Mouse (Mus musculus): ENCODE results near the gene Rnf113a2. TPM values are rescaled to one million over a fixed set of nuclear protein-coding genes. Genes with fewer than 3 reads are reported as not detected.

Gene Rnf113a2
- polyA plus RNA-seq (2015; fragmentation: Nextera tagmentation; extraction: Ambion mirVana): 19.7 and 22.2 TPM in 2 replicates

DNA sequence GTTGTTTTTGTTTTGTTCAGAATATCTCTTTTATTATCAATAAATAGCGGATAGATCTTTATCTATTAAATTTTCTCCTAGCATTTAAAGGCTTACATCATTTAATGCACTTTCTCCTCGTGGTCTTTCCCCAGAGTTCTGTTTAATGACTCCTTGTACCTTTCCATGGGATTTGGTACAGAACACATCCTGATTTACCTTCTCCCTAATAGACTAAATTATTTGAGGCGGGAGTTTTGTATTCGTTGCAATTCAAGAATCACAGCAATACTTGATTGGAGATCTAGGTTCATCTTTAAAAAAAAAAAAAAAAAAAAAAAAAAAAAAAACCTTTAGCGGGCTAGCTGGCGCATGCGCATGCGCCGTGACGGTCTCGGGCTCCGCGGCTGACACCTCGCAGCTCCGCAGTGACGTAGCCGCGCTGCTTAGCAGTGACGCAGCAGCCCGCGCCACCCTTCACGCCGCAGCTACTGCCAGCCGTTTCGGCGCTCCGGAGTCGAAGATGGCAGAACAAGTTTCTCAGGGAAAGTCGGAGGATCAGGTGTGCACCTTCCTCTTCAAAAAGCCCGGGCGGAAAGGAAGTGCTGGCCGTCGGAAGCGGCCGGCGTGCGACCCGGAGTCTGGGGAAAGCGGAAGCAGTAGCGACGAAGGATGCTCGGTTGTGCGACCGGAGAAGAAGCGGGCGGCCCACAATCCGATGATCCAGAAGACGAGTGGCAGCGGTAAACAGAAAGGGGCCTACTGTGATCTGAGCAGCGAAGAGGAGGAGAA is at the start of gene Rnf113a2:
Gene Rnf113a2, plus strand, starts transcription at position 363 of the 771 bp plus-strand sequence.
- Histone ChIP-seq H3K4me1 (replicated peaks) (peaks cover 6% of the 10 kb centered on the region; the same call in 1 of the 2 replicates), H3K27me3 (no peaks in the 10 kb centered on the region), H3K27ac (peak within 1 kb of the TSS; percentile 66), H3K9me3 (replicated peaks) (no peaks in the 10 kb centered on the region), H3K4me2 (peak within 1 kb of the TSS; percentile 82), H3K4me3 (peak within 1 kb of the TSS; percentile 69), H3K36me3 (no peaks in the 10 kb centered on the region), H3K9ac (peak within 1 kb of the TSS; percentile 64)
- 3% methylated on average over 50 of the region's 50 CpGs for WGBS
- ATAC-seq (replicated peaks; ENCODE audit: insufficient number of reproducible peaks, insufficient read depth, low FRiP score, low read depth): peak; percentile 86

DNA sequence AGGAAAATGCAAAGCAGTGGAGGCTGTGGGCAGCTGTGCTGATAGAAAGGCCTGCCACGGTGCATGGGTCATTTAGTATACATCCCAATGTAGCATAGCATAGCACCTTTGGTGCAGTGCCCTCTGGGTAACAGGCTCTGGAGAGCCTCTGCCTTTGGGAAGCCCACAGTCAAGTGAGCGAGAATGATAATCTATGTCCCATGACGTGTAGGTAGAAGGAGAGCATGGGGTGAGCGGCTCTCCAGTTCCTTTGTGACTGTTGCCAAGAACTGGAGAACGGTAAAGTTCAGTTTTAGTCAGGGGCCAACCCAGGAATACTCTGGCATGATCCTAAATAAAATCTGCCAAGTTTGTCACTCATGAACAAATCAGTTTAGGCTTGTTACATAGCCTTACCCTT is 45.3 kb upstream of the Rnf113a2 start:
- 79% methylated on average over 5 of the region's 5 CpGs for WGBS
- ATAC-seq (replicated peaks; ENCODE audit: insufficient number of reproducible peaks, insufficient read depth, low FRiP score, low read depth): no peak
- H3K36me3 ChIP-seq: peaks cover 76% of the 10 kb centered on the region

DNA sequence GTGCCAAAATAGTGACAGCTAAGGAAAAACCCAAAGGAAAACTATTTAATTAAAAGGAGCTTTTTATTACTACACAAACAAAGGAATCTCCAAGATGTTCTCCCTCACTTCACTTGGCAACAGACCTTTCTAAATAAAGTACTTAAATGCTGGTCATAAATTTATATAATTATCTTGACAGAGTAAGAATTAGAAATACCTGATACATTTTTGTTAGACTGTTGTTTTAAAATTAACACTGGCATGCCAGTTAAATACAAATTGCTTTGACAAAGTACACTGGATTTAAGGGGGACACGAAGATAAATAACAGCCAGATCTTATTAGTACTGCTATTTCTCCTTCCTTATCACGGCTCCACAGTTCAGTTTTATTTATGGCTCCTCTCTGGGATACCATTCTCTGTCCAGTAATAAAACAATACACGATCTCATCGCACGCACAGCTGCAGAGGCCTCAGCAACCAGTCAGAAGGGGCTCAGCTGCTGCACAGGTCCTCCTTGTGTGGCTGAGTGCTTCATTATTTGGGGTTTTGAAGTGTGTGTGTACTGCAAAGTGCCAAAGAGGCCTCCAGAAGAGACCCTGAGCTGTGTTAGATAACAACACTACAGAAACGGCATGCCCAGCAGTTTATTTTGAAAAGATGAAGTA is 43.0 kb upstream of the Rnf113a2 start:
- H3K9ac ChIP-seq: no peak overlapping the region
- H3K4me3 ChIP-seq: no peak overlapping the region
- peaks cover 72% of the 10 kb centered on the region for H3K36me3 ChIP-seq
- H3K4me2 ChIP-seq: no peak overlapping the region
- no peaks in the 10 kb centered on the region for H3K27me3 ChIP-seq
- H3K4me1 ChIP-seq (replicated peaks): peaks cover 19% of the 10 kb centered on the region
- peak; percentile 58; the same call in 1 of the 2 replicates for ATAC-seq (replicated peaks; ENCODE audit: insufficient number of reproducible peaks, insufficient read depth, low FRiP score, low read depth)
- H3K27ac ChIP-seq: peak overlapping the region; percentile 82
- WGBS: 41% methylated on average over 6 of the region's 6 CpGs
- no peaks in the 10 kb centered on the region for H3K9me3 ChIP-seq (replicated peaks)

More for the DNA sequence above, 45.3 kb upstream of the Rnf113a2 start:
- Histone ChIP-seq H3K4me3 (no peak overlapping the region), H3K27me3 (no peaks in the 10 kb centered on the region), H3K9me3 (replicated peaks) (no peaks in the 10 kb centered on the region), H3K9ac (no peak overlapping the region), H3K4me2 (no peak overlapping the region), H3K4me1 (replicated peaks) (peaks cover 19% of the 10 kb centered on the region), H3K27ac (no peak overlapping the region)

DNA sequence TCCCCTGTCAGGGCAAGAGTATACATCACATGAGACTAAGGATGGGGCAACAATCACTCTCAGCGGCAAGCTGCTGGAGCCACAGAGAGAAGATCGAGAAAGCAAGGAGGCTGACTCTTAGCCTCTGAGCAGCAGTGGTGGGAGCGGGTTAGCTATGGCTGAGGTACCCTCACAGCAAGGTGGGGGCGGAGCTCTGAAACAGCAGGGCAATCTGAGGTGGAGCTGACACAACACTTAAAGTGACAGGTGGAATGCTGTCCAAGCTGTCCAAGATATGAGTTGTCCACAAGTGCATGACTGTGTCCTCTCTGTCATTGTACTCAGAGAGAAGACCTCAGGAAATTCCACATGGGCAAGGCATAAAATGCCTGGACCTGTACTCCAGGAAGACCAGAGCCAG is 34.6 kb upstream of the Rnf113a2 start:
- H3K9me3 ChIP-seq (replicated peaks): no peaks in the 10 kb centered on the region
- H3K27me3 ChIP-seq: no peaks in the 10 kb centered on the region
- peaks cover 41% of the 10 kb centered on the region for H3K4me1 ChIP-seq (replicated peaks)
- H3K27ac ChIP-seq: peak overlapping the region; percentile 81
- peaks cover 16% of the 10 kb centered on the region; the same call in 1 of the 2 replicates for H3K36me3 ChIP-seq
- peak overlapping the region; percentile 39 for H3K4me2 ChIP-seq
- ATAC-seq (replicated peaks; ENCODE audit: insufficient number of reproducible peaks, insufficient read depth, low FRiP score, low read depth): peak; percentile 62
- WGBS: 55% methylated on average over 4 of the region's 4 CpGs
- no peak overlapping the region for H3K9ac ChIP-seq
- peak overlapping the region; percentile 33 for H3K4me3 ChIP-seq

DNA sequence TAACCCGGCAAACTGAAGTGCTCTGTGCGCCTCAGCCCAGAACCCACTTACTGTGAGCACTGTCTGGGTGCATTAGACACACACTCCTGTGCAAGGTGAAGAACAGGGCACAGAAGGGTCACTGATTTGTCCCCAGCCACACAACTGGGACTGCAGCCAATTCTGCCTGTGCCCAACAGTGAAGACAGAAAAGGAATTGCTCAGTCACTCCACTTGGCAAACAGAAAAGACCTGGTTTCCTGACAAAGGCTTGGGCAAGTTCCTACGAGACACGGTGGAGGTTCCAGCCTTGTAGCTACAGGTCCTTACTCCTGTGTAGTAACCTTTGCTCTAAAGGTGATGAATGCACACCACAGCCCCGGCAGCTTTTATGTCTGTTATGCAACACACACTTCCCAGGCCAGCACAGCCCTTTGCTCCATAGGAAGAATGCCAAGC is 32.3 kb upstream of the Rnf113a2 start:
- H3K36me3 ChIP-seq: peaks cover under 1% of the 10 kb centered on the region; the same call in 1 of the 2 replicates
- peak; percentile 79 for ATAC-seq (replicated peaks; ENCODE audit: insufficient number of reproducible peaks, insufficient read depth, low FRiP score, low read depth)
- 32% methylated on average over 5 of the region's 5 CpGs for WGBS
- H3K27me3 ChIP-seq: no peaks in the 10 kb centered on the region
- peak overlapping the region; percentile 19 for H3K4me2 ChIP-seq
- no peak overlapping the region for H3K9ac ChIP-seq
- H3K4me1 ChIP-seq (replicated peaks): peaks cover 41% of the 10 kb centered on the region
- H3K4me3 ChIP-seq: no peak overlapping the region
- peak overlapping the region; percentile 90 for H3K27ac ChIP-seq
- H3K9me3 ChIP-seq (replicated peaks): no peaks in the 10 kb centered on the region

DNA sequence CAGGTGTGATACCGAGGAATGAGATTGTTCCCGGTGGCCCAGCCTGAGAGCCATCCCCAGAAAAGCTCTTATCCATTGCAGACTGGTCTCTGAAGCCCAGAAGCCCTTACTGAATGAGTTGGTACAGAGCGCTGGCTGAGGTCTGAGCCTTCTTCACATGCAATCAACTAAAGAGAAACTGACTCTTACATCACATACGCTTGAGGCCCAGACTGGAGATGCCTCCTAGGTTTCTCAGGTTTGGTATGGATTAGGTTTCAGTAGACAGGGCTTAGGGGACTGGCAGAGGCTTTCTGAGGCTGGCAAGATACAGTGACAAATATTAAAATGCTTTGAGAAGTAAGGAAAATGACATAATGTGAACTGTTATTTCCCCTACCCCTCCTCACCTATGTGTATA is 31.6 kb upstream of the Rnf113a2 start:
- no peak for ATAC-seq (replicated peaks; ENCODE audit: insufficient number of reproducible peaks, insufficient read depth, low FRiP score, low read depth)
- H3K9ac ChIP-seq: no peak overlapping the region
- peaks cover 41% of the 10 kb centered on the region for H3K4me1 ChIP-seq (replicated peaks)
- no peak overlapping the region for H3K4me2 ChIP-seq
- H3K27ac ChIP-seq: peak overlapping the region; percentile 90
- no peaks in the 10 kb centered on the region for H3K36me3 ChIP-seq
- no peaks in the 10 kb centered on the region for H3K27me3 ChIP-seq
- H3K9me3 ChIP-seq (replicated peaks): no peaks in the 10 kb centered on the region
- no peak overlapping the region for H3K4me3 ChIP-seq
- 89% methylated on average over 4 of the region's 4 CpGs for WGBS

DNA sequence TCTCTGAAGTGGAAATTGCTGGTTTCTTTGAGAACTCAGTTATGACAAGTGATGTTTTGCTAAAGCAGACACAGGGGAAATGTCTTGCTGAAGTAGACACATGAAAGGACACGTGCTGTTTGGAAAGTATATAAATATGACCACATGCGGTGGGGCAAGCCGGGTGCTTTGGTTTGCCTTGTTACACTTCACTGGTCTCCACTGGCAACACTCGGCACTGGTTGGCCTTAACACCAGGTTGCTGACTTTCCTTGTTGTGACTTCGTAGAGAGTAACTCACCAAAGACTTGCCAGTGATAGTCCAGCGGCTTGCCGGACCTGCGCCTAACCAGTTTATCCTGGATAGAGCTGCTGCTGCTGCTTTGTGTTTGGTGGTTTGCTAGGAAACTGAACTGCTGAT is 28.9 kb upstream of the Rnf113a2 start:
- Histone ChIP-seq H3K4me3 (no peak overlapping the region), H3K9ac (no peak overlapping the region), H3K4me2 (no peak overlapping the region), H3K36me3 (no peaks in the 10 kb centered on the region; the same call in 1 of the 2 replicates), H3K9me3 (replicated peaks) (no peaks in the 10 kb centered on the region), H3K27ac (no peak overlapping the region), H3K27me3 (no peaks in the 10 kb centered on the region), H3K4me1 (replicated peaks) (peaks cover 36% of the 10 kb centered on the region)
- 81% methylated on average over 8 of the region's 8 CpGs for WGBS
- no peak for ATAC-seq (replicated peaks; ENCODE audit: insufficient number of reproducible peaks, insufficient read depth, low FRiP score, low read depth)

DNA sequence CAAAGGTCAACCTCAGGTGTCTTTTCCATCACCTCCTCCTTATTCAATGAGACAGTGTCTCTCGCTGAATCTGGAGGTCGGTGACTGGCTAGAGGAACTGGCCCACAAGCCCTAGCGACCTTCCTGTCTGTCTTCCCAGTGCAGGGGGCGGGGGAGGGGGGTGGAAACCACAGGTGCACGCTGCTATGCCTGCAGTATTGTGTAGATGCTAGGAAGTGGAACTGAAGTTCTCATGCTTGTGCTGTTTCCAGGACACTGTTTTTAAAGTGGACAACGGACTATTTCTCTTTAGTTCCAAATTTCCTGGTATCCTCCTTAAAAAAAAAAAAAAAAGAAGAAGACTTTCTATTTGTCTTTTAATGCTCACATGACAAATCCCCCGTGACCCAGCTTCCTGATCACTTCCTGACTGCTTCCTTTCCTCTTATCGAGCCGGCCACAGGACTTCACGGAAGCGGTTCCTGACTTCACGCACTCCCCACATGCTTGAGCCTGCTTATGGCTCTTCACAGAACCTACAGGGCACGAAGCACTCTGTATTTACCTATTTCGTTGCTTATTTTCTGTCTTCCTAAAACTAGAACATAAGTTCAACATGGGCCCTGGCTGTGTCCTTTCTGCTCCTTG is 28.1 kb upstream of the Rnf113a2 start:
- H3K27ac ChIP-seq: no peak overlapping the region
- H3K27me3 ChIP-seq: no peaks in the 10 kb centered on the region
- no peaks in the 10 kb centered on the region for H3K9me3 ChIP-seq (replicated peaks)
- ATAC-seq (replicated peaks; ENCODE audit: insufficient number of reproducible peaks, insufficient read depth, low FRiP score, low read depth): no peak
- H3K4me1 ChIP-seq (replicated peaks): peaks cover 32% of the 10 kb centered on the region
- H3K36me3 ChIP-seq: peaks cover 3% of the 10 kb centered on the region; the same call in 1 of the 2 replicates
- WGBS: 65% methylated on average over 14 of the region's 14 CpGs
- H3K4me3 ChIP-seq: no peak overlapping the region
- no peak overlapping the region for H3K9ac ChIP-seq
- no peak overlapping the region for H3K4me2 ChIP-seq

DNA sequence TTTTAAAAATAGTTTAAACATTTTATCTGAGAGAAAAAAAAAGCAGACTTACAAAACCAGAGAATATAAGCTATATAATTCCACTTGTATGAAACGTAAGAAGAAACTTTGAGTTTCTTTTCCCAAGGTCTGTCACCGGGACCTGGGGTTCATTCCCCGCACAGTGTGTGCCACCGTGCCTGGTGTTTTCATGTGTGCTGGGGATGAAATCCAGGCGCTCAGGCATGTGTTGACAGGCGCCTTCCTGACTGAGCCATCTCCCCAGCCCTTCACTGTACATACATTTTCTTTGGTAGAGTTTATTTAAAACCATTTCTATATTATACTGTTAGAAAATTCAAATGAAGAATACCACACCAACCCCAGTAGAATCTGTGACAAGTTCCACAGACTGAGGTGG is 26.7 kb upstream of the Rnf113a2 start:
- no peaks in the 10 kb centered on the region for H3K9me3 ChIP-seq (replicated peaks)
- H3K27ac ChIP-seq: peak overlapping the region; percentile 58
- 0 out of 2 replicates have a peak, but pooled peaks have one; percentile 60 for ATAC-seq (replicated peaks; ENCODE audit: insufficient number of reproducible peaks, insufficient read depth, low FRiP score, low read depth)

DNA sequence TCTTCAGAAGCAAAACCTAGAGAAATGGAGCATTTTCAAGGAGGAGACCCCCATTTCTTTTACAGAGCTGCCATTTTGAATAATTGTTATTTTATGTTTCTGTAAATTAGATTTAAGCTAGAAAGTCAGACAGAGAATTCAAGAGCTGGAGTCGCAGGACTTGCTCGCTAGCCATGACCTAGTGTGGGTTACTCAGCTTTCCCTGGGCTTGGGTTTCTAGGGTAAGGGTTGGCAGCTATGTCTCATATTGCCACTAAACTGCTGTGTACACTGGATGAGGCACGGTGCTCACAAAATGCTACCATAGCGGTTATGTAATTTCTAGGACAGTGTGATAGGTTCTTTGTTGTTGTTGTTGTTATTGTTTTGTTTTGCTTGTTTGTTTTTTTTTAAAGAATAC is 24.3 kb upstream of the Rnf113a2 start:
- WGBS: 98% methylated on average over 4 of the region's 4 CpGs
- ATAC-seq (replicated peaks; ENCODE audit: insufficient number of reproducible peaks, insufficient read depth, low FRiP score, low read depth): no peak
- Histone ChIP-seq H3K9me3 (replicated peaks) (no peaks in the 10 kb centered on the region), H3K27ac (no peak overlapping the region), H3K36me3 (peaks cover 3% of the 10 kb centered on the region; the same call in 1 of the 2 replicates), H3K4me3 (no peak overlapping the region), H3K4me1 (replicated peaks) (peaks cover 6% of the 10 kb centered on the region), H3K4me2 (no peak overlapping the region), H3K9ac (no peak overlapping the region), H3K27me3 (no peaks in the 10 kb centered on the region)

More for the DNA sequence above, 26.7 kb upstream of the Rnf113a2 start:
- no peaks in the 10 kb centered on the region for H3K27me3 ChIP-seq
- H3K4me2 ChIP-seq: no peak overlapping the region
- H3K9ac ChIP-seq: no peak overlapping the region
- WGBS: 29% methylated on average over 6 of the region's 6 CpGs
- H3K36me3 ChIP-seq: peaks cover 3% of the 10 kb centered on the region; the same call in 1 of the 2 replicates
- peaks cover 17% of the 10 kb centered on the region for H3K4me1 ChIP-seq (replicated peaks)
- H3K4me3 ChIP-seq: no peak overlapping the region

DNA sequence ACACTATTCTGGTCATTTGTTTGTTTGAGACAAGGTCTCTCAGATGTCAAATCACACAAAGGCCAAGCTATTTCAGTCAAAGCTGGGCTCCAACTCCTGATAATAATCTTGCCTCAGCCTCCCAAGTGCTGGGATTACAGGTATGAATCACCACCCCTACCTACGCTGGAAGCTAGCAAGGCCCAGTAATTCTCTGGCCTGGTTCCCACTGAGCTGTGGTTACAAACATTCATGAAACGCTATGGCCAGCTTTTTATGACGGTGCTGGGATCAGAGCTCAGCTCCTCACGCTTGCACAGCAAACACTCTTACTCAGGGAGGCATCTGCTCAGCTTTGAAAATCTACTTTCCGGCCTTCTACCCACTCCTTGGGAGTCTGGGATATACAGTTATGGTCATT is 23.1 kb upstream of the Rnf113a2 start:
- H3K9ac ChIP-seq: no peak overlapping the region
- H3K27me3 ChIP-seq: no peaks in the 10 kb centered on the region
- no peak for ATAC-seq (replicated peaks; ENCODE audit: insufficient number of reproducible peaks, insufficient read depth, low FRiP score, low read depth)
- peaks cover 3% of the 10 kb centered on the region; the same call in 1 of the 2 replicates for H3K36me3 ChIP-seq
- H3K27ac ChIP-seq: no peak overlapping the region
- H3K9me3 ChIP-seq (replicated peaks): no peaks in the 10 kb centered on the region
- no peak overlapping the region for H3K4me3 ChIP-seq
- peaks cover 6% of the 10 kb centered on the region for H3K4me1 ChIP-seq (replicated peaks)
- H3K4me2 ChIP-seq: no peak overlapping the region
- 82% methylated on average over 5 of the region's 5 CpGs for WGBS

Data from heart, embryonic 15.5 days (tissue).